Mouse (Mus musculus) 3T3-L1 (cell line): ENCODE data around the gene Hoxc10.

Experiments
- DNase-seq: peaks from one replicate; pipeline ENCODE4 v3.0.0-alpha.2; 2015; ENCODE audit warnings: low read depth, low spot score

Hoxc10 gene

GRCm38 (mm10) chr15:102990461-102991397 is 24.1 kb downstream of the Hoxc10 start, which contains the start of gene Hoxc8:
Gene Hoxc8, plus strand, starts transcription at chr15:102990607.
- no peak for DNase-seq

- DNase-seq = no peak
These were observed 25.2 kb downstream of the Hoxc10 start for GRCm38 (mm10) chr15:102991782-102992181.

- DNase-seq = no peak
These were observed 25.6 kb downstream of the Hoxc10 start for GRCm38 (mm10) chr15:102992206-102992605.

GRCm38 (mm10) chr15:102992863-102993262 is 26.3 kb downstream of the Hoxc10 start:
- no peak for DNase-seq

- DNase-seq = no peak
These were observed 30.0 kb downstream of the Hoxc10 start for GRCm38 (mm10) chr15:102996548-102996947.

GRCm38 (mm10) chr15:102997431-102997830 is 30.8 kb downstream of the Hoxc10 start:
- DNase-seq = no peak

- DNase-seq = no peak
These were observed 31.4 kb downstream of the Hoxc10 start, which contains the start of gene Hoxc6 for GRCm38 (mm10) chr15:102997939-102998355. Gene Hoxc6, plus strand, starts transcription at chr15:102998257.

- no peak for DNase-seq
These were observed 32.1 kb downstream of the Hoxc10 start for GRCm38 (mm10) chr15:102998608-102999182.

GRCm38 (mm10) chr15:102999183-102999831 is 32.7 kb downstream of the Hoxc10 start:
- DNase-seq = no peak

- DNase-seq = no peak
These were observed 33.4 kb downstream of the Hoxc10 start for GRCm38 (mm10) chr15:102999955-103000354.

- DNase-seq = no peak
These were observed 33.9 kb downstream of the Hoxc10 start for GRCm38 (mm10) chr15:103000501-103000901.

- no peak for DNase-seq
These were observed 34.8 kb downstream of the Hoxc10 start for GRCm38 (mm10) chr15:103001370-103001769.

GRCm38 (mm10) chr15:103002156-103002555 is 35.6 kb downstream of the Hoxc10 start:
- peak; percentile 54 for DNase-seq

- DNase-seq = peak; percentile 48
These were observed 36.3 kb downstream of the Hoxc10 start for GRCm38 (mm10) chr15:103002821-103003448.

GRCm38 (mm10) chr15:103005308-103005707 is 38.7 kb downstream of the Hoxc10 start:
- DNase-seq = no peak

GRCm38 (mm10) chr15:103005797-103006196 is 39.2 kb downstream of the Hoxc10 start:
- DNase-seq = no peak

- no peak for DNase-seq
These were observed 39.7 kb downstream of the Hoxc10 start for GRCm38 (mm10) chr15:103006326-103006725.

GRCm38 (mm10) chr15:103009265-103010111 is 42.9 kb downstream of the Hoxc10 start:
- peak; percentile 28 for DNase-seq

GRCm38 (mm10) chr15:103010112-103010846 is 43.7 kb downstream of the Hoxc10 start:
- DNase-seq = no peak
